Mouse (Mus musculus) intestine, postnatal 0 days (tissue): ENCODE measurements at regions not wholly inside any gene's neighbourhood (a gene's known extent, or its start where the extent isn't known, plus 50 kb on each side); places are given as distances from the start of the nearest gene placed in this dataset.

Source experiments
- ATAC-seq: fragments of 200-750 bp; cut with Nextera tagmentation; 2 replicates; pipeline ENCODE4 v1.8.0; 2017; ENCODE audit warnings: mild to moderate bottlenecking, moderate TSS enrichment, moderate library complexity
- H3K27ac ChIP-seq: fragments of 300-500 bp; sonication (generic); 2 replicates; pipeline ENCODE4 v1.5.1; 2014; ENCODE audit warnings: mild to moderate bottlenecking, low read depth, low read length, moderate library complexity
- H3K27me3 ChIP-seq: fragments of 300-500 bp; sonication (generic); replicated peaks from 2 replicates; pipeline ENCODE4 v1.6.1; 2014; ENCODE audit warnings: low read length, mixed read lengths; ENCODE audit not compliant: control insufficient read depth, insufficient read depth
- H3K36me3 ChIP-seq: fragments of 300-500 bp; sonication (generic); 2 replicates; pipeline ENCODE4 v1.6.1; 2014; ENCODE audit warnings: mild to moderate bottlenecking, moderate library complexity; ENCODE audit not compliant: control insufficient read depth, insufficient read depth
- H3K4me1 ChIP-seq: fragments of 300-500 bp; sonication (generic); replicated peaks from 2 replicates; pipeline ENCODE4 v1.6.1; 2014; ENCODE audit warnings: antibody characterized with exemption, low read length, mixed read lengths; ENCODE audit not compliant: control insufficient read depth, insufficient read depth
- H3K4me2 ChIP-seq: fragments of 300-500 bp; sonication (generic); replicated peaks from 2 replicates; pipeline ENCODE4 v1.6.1; 2014; ENCODE audit warnings: low read depth, mild to moderate bottlenecking, moderate library complexity
- H3K4me3 ChIP-seq: fragments of 300-500 bp; sonication (generic); 2 replicates; pipeline ENCODE4 v1.5.1; 2014; ENCODE audit warnings: low read depth, low read length
- H3K9ac ChIP-seq: fragments of 300-500 bp; sonication (generic); 2 replicates; pipeline ENCODE4 v1.6.1; 2014; ENCODE audit warnings: mild to moderate bottlenecking, low read depth, low read length
- H3K9me3 ChIP-seq: fragments of 300-500 bp; sonication (generic); 2 replicates; pipeline ENCODE4 v1.6.1; 2016; ENCODE audit warnings: mixed run types; ENCODE audit not compliant: control insufficient read depth
- CTCF ChIP-seq: sonication (generic); IDR thresholded peaks from 2 replicates; pipeline ENCODE4 v1.5.1; 2016; ENCODE audit warnings: low read depth, mild to moderate bottlenecking, control low read depth, antibody characterized with exemption, moderate library complexity
- WGBS: fragments of 180-500 bp; shearing (Covaris S2); extraction: QIAGEN DNeasy Blood & Tissue Kit; methylation state at CpG from one replicate; pipeline ENCODE4 v1.1.7; 2014; 5-methylcytosine and 5-hydroxymethylcytosine counted together

GRCm38 (mm10) chr17:62384053-62384452 lies 497.1 kb downstream of the Efna5 start:
- no peak for TF ChIP-seq CTCF
- H3K9ac ChIP-seq = no peak overlapping the region
- no peaks in the 10 kb centered on the region for H3K9me3 ChIP-seq
- no peaks in the 10 kb centered on the region for H3K36me3 ChIP-seq
- no peak overlapping the region for H3K4me3 ChIP-seq
- WGBS = 68% methylated on average over 16 of the region's 16 CpGs
- ATAC-seq = no peak
- no peaks in the 10 kb centered on the region for H3K27me3 ChIP-seq
- H3K27ac ChIP-seq = no peak overlapping the region
- H3K4me1 ChIP-seq = no peaks in the 10 kb centered on the region
- H3K4me2 ChIP-seq = no peak overlapping the region

GRCm38 (mm10) chr17:62378868-62379417 lies 502.2 kb downstream of the Efna5 start:
- no peak overlapping the region for H3K9ac ChIP-seq
- no peak overlapping the region for H3K4me2 ChIP-seq
- ATAC-seq = no peak
- H3K4me3 ChIP-seq = no peak overlapping the region
- no peaks in the 10 kb centered on the region for H3K27me3 ChIP-seq
- H3K4me1 ChIP-seq = no peaks in the 10 kb centered on the region
- TF ChIP-seq CTCF = no peak
- H3K9me3 ChIP-seq = no peaks in the 10 kb centered on the region
- WGBS = 82% methylated on average over 8 of the region's 8 CpGs
- no peaks in the 10 kb centered on the region for H3K36me3 ChIP-seq
- no peak overlapping the region for H3K27ac ChIP-seq

GRCm38 (mm10) chr17:62369100-62369499 lies 512.0 kb downstream of the Efna5 start:
- Histone ChIP-seq H3K36me3 (no peaks in the 10 kb centered on the region), H3K27me3 (no peaks in the 10 kb centered on the region), H3K4me2 (no peak overlapping the region), H3K9ac (no peak overlapping the region), H3K4me3 (no peak overlapping the region), H3K4me1 (no peaks in the 10 kb centered on the region), H3K9me3 (no peaks in the 10 kb centered on the region), H3K27ac (no peak overlapping the region)
- ATAC-seq = no peak
- TF ChIP-seq CTCF = no peak
- WGBS = 80% methylated on average over 3 of the region's 3 CpGs

GRCm38 (mm10) chr17:62367937-62368336 lies 513.2 kb downstream of the Efna5 start:
- Histone ChIP-seq H3K4me2 (no peak overlapping the region), H3K4me1 (no peaks in the 10 kb centered on the region)

GRCm38 (mm10) chr17:62358323-62358722 lies 522.8 kb downstream of the Efna5 start:
- no peak overlapping the region for H3K27ac ChIP-seq
- no peaks in the 10 kb centered on the region for H3K9me3 ChIP-seq
- no peaks in the 10 kb centered on the region for H3K4me1 ChIP-seq
- no peak for TF ChIP-seq CTCF
- ATAC-seq = no peak
- no peak overlapping the region for H3K9ac ChIP-seq
- H3K36me3 ChIP-seq = no peaks in the 10 kb centered on the region
- no peaks in the 10 kb centered on the region for H3K27me3 ChIP-seq
- no peak overlapping the region for H3K4me2 ChIP-seq
- H3K4me3 ChIP-seq = no peak overlapping the region

More at GRCm38 (mm10) chr17:62367937-62368336, 513.2 kb downstream of the Efna5 start:
- no peaks in the 10 kb centered on the region for H3K27me3 ChIP-seq
- no peak overlapping the region for H3K27ac ChIP-seq
- ATAC-seq = no peak
- no peak overlapping the region for H3K9ac ChIP-seq
- H3K36me3 ChIP-seq = no peaks in the 10 kb centered on the region
- no peaks in the 10 kb centered on the region for H3K9me3 ChIP-seq
- 45% methylated on average over 4 of the region's 4 CpGs for WGBS
- no peak for TF ChIP-seq CTCF
- no peak overlapping the region for H3K4me3 ChIP-seq

- H3K4me2 ChIP-seq = no peak overlapping the region
- no peak for ATAC-seq
- H3K9ac ChIP-seq = no peak overlapping the region
- no peaks in the 10 kb centered on the region for H3K27me3 ChIP-seq
- H3K36me3 ChIP-seq = no peaks in the 10 kb centered on the region
- H3K4me1 ChIP-seq = no peaks in the 10 kb centered on the region
- H3K27ac ChIP-seq = no peak overlapping the region
- H3K4me3 ChIP-seq = no peak overlapping the region
- no peaks in the 10 kb centered on the region for H3K9me3 ChIP-seq
- 57% methylated on average over 10 of the region's 10 CpGs for WGBS
- no peak for TF ChIP-seq CTCF
These were observed 543.1 kb downstream of the Efna5 start for GRCm38 (mm10) chr17:62337890-62338557.

GRCm38 (mm10) chr17:62330226-62330625 lies 550.9 kb downstream of the Efna5 start:
- Histone ChIP-seq H3K27ac (no peak overlapping the region), H3K4me1 (no peaks in the 10 kb centered on the region), H3K9me3 (no peaks in the 10 kb centered on the region), H3K27me3 (no peaks in the 10 kb centered on the region), H3K36me3 (no peaks in the 10 kb centered on the region), H3K4me3 (no peak overlapping the region), H3K9ac (no peak overlapping the region), H3K4me2 (no peak overlapping the region)
- no peak for TF ChIP-seq CTCF
- ATAC-seq = no peak
- WGBS = 91% methylated on average over 4 of the region's 4 CpGs
